Mouse (Mus musculus) C2C12 (cell line): ENCODE data around the gene Coro2b. TPM values are rescaled to one million over a fixed set of nuclear protein-coding genes. Genes with fewer than 3 reads are reported as not detected.

ENCODE experiments used
- H3K27me3 ChIP-seq: one replicate; pipeline ENCODE4 v1.6.1; 2011; ENCODE audit not compliant: control insufficient read depth, insufficient read depth, insufficient read length
- H3K36me3 ChIP-seq: one replicate; pipeline ENCODE4 v1.6.1; 2011; ENCODE audit not compliant: control insufficient read depth, insufficient read depth
- H3K4me3 ChIP-seq: one replicate; pipeline ENCODE4 v1.5.1; 2011; ENCODE audit warnings: mild to moderate bottlenecking, control low read depth; ENCODE audit not compliant: poor library complexity, insufficient read depth, severe bottlenecking
- H3K79me2 ChIP-seq: one replicate; pipeline ENCODE4 v1.6.1; 2011; ENCODE audit not compliant: control insufficient read depth, insufficient read depth
- H3K79me3 ChIP-seq: one replicate; pipeline ENCODE4 v1.6.1; 2011; ENCODE audit warnings: low read depth, control low read depth
- H3ac ChIP-seq: one replicate; pipeline ENCODE3; 2011; ENCODE audit warnings: low read depth; ENCODE audit not compliant: control insufficient read depth, insufficient read length
- CEBPB ChIP-seq: IDR thresholded peaks from one replicate; pipeline ENCODE4 v1.6.1; 2011; ENCODE audit warnings: low read depth, mild to moderate bottlenecking, control low read depth, moderate library complexity
- CTCF ChIP-seq: IDR thresholded peaks from one replicate; pipeline ENCODE4 v1.5.1; 2011; ENCODE audit not compliant: control insufficient read depth, insufficient read depth, insufficient read length
- FOSL1 ChIP-seq: IDR thresholded peaks from one replicate; pipeline ENCODE4 v1.8.0; 2011; ENCODE audit warnings: mild to moderate bottlenecking, low read length; ENCODE audit not compliant: poor library complexity, insufficient read depth, severe bottlenecking
- MAX ChIP-seq: IDR thresholded peaks from one replicate; pipeline ENCODE4 v1.6.1; 2011; ENCODE audit warnings: mild to moderate bottlenecking, control low read depth
- MYOD1 ChIP-seq: IDR thresholded peaks from one replicate; pipeline ENCODE4 v1.6.1; 2011; ENCODE audit warnings: low read depth; ENCODE audit not compliant: control insufficient read depth, insufficient read length
- MYOG ChIP-seq: IDR thresholded peaks from one replicate; pipeline ENCODE4 v1.6.1; 2011; ENCODE audit not compliant: control insufficient read depth, insufficient read length; ENCODE audit errors: extremely low read depth
- USF1 ChIP-seq: IDR thresholded peaks from one replicate; pipeline ENCODE4 v1.6.1; 2011; ENCODE audit warnings: low read depth, mild to moderate bottlenecking, control low read depth, moderate library complexity
- polyA plus RNA-seq: library from polyadenylated mRNA; unstranded; fragments of >200 nt; fragmentation: generic; extraction: Trizol; gene quantifications from one replicate; pipeline ENCODE4 v1.2.1, GENCODE M21; 2012; ENCODE audit warnings: missing spikeins

Coro2b gene
- polyA plus RNA-seq, 1 experiment, result 9.9 TPM

DNA sequence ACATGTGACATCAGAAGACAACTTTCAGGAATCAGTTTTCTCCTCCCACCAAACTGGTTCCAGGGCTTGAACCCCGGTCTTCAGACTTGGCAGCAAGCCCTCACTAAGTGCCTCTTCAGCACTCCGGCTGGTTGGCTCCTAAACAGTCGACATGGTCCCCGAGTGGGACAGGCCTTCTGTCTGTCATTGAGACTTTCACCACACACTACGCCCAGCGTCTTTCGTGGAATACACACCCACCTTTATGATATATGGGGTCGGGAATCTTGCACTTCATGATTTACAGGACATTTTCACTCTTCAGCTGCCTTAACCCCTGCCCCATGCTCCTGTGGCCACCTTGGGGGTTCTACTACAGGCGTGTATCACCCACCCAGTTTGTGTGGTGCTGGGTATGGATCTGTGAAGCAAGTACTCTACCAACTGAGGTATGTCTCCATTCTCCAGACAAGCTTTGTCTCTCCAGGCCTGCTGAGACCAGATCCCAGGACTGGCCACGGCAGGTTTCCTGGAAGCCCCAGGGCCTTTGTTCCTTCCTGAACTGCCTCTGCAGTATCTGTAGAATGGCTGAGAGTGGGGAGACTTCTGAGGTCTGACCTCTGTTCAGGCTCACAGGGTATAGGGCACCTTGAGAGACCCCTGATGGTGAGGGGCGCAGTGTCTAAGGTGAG is 70.0 kb downstream of the Coro2b start:
- Histone ChIP-seq H3K79me3 (no peaks in the 10 kb centered on the region), H3K79me2 (no peaks in the 10 kb centered on the region), H3ac (no peak overlapping the region), H3K36me3 (no peaks in the 10 kb centered on the region), H3K4me3 (no peak overlapping the region), H3K27me3 (no peaks in the 10 kb centered on the region)
- TF ChIP-seq FOSL1, result no peak
- no peak for TF ChIP-seq MYOG

DNA sequence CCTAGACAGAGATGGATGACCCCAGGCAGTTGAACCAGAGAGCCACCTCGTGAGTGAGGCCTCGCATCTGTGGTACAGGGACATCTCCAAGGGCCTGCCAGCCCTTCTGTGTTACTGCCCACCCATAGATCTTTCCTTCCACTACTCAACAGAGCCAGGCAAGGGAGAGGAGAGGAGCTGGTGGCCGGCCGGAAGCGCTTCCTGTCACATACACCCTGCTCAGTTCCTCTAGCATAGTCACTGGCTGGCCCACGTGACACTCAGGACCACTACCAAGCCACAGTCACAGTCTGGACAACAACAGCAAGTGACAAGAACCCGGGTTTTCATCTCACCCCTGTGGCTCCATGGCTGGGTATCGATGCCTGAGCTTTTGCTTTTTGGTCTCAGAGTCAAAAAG is 70.8 kb downstream of the Coro2b start:
- no peak overlapping the region for H3K4me3 ChIP-seq
- H3K79me2 ChIP-seq, result no peaks in the 10 kb centered on the region
- H3K36me3 ChIP-seq, result no peaks in the 10 kb centered on the region
- H3K79me3 ChIP-seq, result no peaks in the 10 kb centered on the region
- no peaks in the 10 kb centered on the region for H3K27me3 ChIP-seq
- TF ChIP-seq MYOG (no peak), USF1 (no peak), CTCF (no peak), CEBPB (no peak), MAX (no peak), FOSL1 (no peak), MYOD1 (no peak)
- no peak overlapping the region for H3ac ChIP-seq

DNA sequence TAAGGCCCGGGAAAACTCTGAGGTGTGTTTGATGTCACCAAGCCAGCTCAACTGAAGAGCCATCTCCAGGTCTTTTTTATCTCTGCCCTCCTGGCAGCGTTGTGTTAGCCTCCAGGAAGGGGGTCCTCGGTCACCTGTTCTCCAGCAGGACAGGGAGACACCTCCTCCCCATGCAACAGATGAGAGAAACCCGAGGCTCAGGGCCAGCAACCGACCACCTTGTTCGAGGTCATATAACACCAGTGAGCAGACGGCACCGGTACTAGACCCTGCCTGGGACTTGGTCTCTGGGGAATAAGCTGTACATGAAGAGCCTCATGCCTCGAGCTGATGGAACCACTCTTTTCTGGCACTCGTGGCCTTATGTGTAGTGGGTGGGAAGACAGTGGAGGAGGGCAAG is 72.1 kb downstream of the Coro2b start:
- no peak overlapping the region for H3K4me3 ChIP-seq

DNA sequence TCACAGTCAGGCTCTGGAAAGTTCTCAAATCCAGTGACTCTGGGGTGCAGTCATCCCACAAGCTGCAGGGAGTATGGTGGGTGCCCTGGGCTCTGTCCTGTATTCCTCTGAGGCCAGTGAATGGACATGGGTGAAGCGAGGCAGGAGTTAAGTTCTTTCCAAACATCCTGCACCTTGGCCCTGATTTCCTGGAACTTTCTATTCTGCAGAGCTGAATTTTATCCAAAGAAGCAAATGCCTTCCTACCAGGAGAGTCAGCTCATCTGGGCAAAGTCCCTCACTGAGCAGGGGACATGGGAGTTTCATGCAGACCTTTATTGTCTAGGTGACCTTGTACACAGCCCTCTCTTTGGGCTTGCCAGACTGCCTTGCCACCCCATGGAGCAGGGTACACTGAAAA is 75.1 kb downstream of the Coro2b start:
- H3ac ChIP-seq, result no peak overlapping the region
- H3K79me3 ChIP-seq, result no peaks in the 10 kb centered on the region
- H3K36me3 ChIP-seq, result no peaks in the 10 kb centered on the region
- no peak for TF ChIP-seq MYOG
- TF ChIP-seq FOSL1, result no peak
- no peak for TF ChIP-seq CEBPB
- no peak for TF ChIP-seq USF1
- TF ChIP-seq CTCF, result no peak
- no peak for TF ChIP-seq MYOD1
- TF ChIP-seq MAX, result no peak
- no peak overlapping the region for H3K4me3 ChIP-seq
- H3K27me3 ChIP-seq, result no peaks in the 10 kb centered on the region
- no peaks in the 10 kb centered on the region for H3K79me2 ChIP-seq

More for the DNA sequence above, 72.1 kb downstream of the Coro2b start:
- Histone ChIP-seq H3K27me3 (no peaks in the 10 kb centered on the region), H3K79me2 (no peaks in the 10 kb centered on the region), H3K79me3 (no peaks in the 10 kb centered on the region), H3ac (no peak overlapping the region), H3K36me3 (no peaks in the 10 kb centered on the region)
- TF ChIP-seq MYOG (no peak), MAX (no peak), MYOD1 (no peak), USF1 (no peak), CEBPB (no peak), CTCF (no peak)

DNA sequence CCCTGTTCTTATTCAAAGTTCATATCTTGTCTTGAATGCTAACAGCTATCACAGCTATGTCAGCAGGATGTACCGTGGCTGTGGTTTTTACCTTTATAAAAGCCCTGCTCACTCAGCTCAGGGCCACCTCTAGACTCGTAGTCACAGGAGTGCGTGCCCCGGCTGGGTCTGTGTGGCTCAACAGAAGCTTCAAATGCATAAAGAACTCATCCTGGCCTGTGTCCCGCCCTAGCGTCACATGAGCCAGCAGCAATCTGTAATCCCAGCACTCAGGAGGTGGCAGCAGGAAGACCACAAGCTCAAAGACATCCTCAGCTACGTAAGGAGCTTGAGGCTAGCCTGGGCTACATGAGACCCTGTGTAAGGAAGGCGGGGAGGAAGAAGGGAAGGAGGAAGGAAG is 75.7 kb downstream of the Coro2b start:
- H3ac ChIP-seq, result no peak overlapping the region
- H3K79me3 ChIP-seq, result no peaks in the 10 kb centered on the region
- H3K4me3 ChIP-seq, result no peak overlapping the region
- no peaks in the 10 kb centered on the region for H3K27me3 ChIP-seq
- no peaks in the 10 kb centered on the region for H3K36me3 ChIP-seq
- no peak for TF ChIP-seq USF1
- no peaks in the 10 kb centered on the region for H3K79me2 ChIP-seq

DNA sequence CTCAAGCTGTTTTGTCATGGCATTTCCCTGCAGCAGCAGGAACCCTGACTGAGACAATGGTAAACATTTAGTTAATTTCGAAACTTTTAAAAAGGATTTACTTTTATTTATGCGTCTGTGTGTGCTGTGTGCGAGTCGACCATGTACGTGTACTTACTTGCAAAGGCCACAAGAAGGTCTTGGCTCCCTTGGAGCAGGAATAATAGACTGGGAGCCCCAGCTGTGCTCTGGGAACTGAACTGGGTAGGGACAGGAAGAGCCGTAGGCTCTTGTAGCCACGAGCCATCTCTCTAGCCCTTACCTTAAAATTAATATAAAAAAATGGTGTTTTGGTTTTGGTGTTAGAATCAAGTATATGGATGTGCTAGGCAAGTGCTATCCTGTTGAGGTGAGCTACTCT is 76.8 kb downstream of the Coro2b start:
- Histone ChIP-seq H3ac (no peak overlapping the region), H3K4me3 (no peak overlapping the region), H3K36me3 (no peaks in the 10 kb centered on the region), H3K79me3 (no peaks in the 10 kb centered on the region), H3K27me3 (no peaks in the 10 kb centered on the region), H3K79me2 (no peaks in the 10 kb centered on the region)
- TF ChIP-seq USF1 (no peak), FOSL1 (no peak), MYOG (no peak), MYOD1 (no peak), CTCF (no peak), MAX (no peak), CEBPB (no peak)
